Mouse (Mus musculus): ENCODE measurements around the gene Appbp2.

The Appbp2 gene

GRCm38 (mm10) chr11:85234990-85235841, at the start of gene Appbp2:
Gene Appbp2, minus strand, starts transcription at chr11:85235130.
- in situ Hi-C loops (cut with MboI): no loop called here

GRCm38 (mm10) chr11:85281219-85281878, 46.4 kb upstream of the Appbp2 start:
- in situ Hi-C loops (cut with MboI): no loop called here

GRCm38 (mm10) chr11:85278175-85278574, 43.2 kb upstream of the Appbp2 start:
- in situ Hi-C loops (cut with MboI): no loop called here

GRCm38 (mm10) chr11:85277609-85278008, 42.7 kb upstream of the Appbp2 start:
- in situ Hi-C loops (cut with MboI): no loop called here

GRCm38 (mm10) chr11:85275151-85275550, 40.2 kb upstream of the Appbp2 start:
- in situ Hi-C loops (cut with MboI): no loop called here

- in situ Hi-C loops (cut with MboI): no loop called here
Measured at GRCm38 (mm10) chr11:85273299-85273698, 38.4 kb upstream of the Appbp2 start.

- in situ Hi-C loops (cut with MboI): no loop called here
Measured at GRCm38 (mm10) chr11:85270631-85271030, 35.7 kb upstream of the Appbp2 start.

GRCm38 (mm10) chr11:85267393-85267792, 32.5 kb upstream of the Appbp2 start:
- in situ Hi-C loops (cut with MboI): loop anchor here (10.0 kb wide), 1 partner anchor 93 kb away; the partner anchor contains the start of gene 1700125H20Rik

- in situ Hi-C loops (cut with MboI): loop anchor here (10.0 kb wide), 1 partner anchor 90 kb away; the partner anchor contains the start of gene 1700125H20Rik
Measured at GRCm38 (mm10) chr11:85264635-85265034, 29.7 kb upstream of the Appbp2 start.

GRCm38 (mm10) chr11:85261192-85261591, 26.3 kb upstream of the Appbp2 start:
- in situ Hi-C loops (cut with MboI): loop anchor here (10.0 kb wide), 1 partner anchor 86 kb away; the partner anchor contains the start of gene 1700125H20Rik

- in situ Hi-C loops (cut with MboI): no loop called here
Measured at GRCm38 (mm10) chr11:85258966-85259365, 24.0 kb upstream of the Appbp2 start.

- in situ Hi-C loops (cut with MboI): no loop called here
Measured at GRCm38 (mm10) chr11:85255471-85256027, 20.6 kb upstream of the Appbp2 start.

GRCm38 (mm10) chr11:85253641-85254040, 18.7 kb upstream of the Appbp2 start:
- in situ Hi-C loops (cut with MboI): no loop called here

- in situ Hi-C loops (cut with MboI): no loop called here
Measured at GRCm38 (mm10) chr11:85253006-85253405, 18.1 kb upstream of the Appbp2 start.

GRCm38 (mm10) chr11:85251955-85252354, 17.0 kb upstream of the Appbp2 start:
- in situ Hi-C loops (cut with MboI): no loop called here

- in situ Hi-C loops (cut with MboI): no loop called here
Measured at GRCm38 (mm10) chr11:85250467-85250866, 15.5 kb upstream of the Appbp2 start.

- in situ Hi-C loops (cut with MboI): no loop called here
Measured at GRCm38 (mm10) chr11:85249338-85249737, 14.4 kb upstream of the Appbp2 start.

GRCm38 (mm10) chr11:85248151-85248550, 13.2 kb upstream of the Appbp2 start:
- in situ Hi-C loops (cut with MboI): no loop called here

GRCm38 (mm10) chr11:85241226-85241625, 6.3 kb upstream of the Appbp2 start:
- in situ Hi-C loops (cut with MboI): no loop called here

- in situ Hi-C loops (cut with MboI): no loop called here
Measured at GRCm38 (mm10) chr11:85240211-85240610, 5.3 kb upstream of the Appbp2 start.

- in situ Hi-C loops (cut with MboI): no loop called here
Measured at GRCm38 (mm10) chr11:85234363-85234989, 454 bp downstream of the Appbp2 start.

GRCm38 (mm10) chr11:85233676-85234210, 1.2 kb downstream of the Appbp2 start:
- in situ Hi-C loops (cut with MboI): no loop called here
